Mouse (Mus musculus) neural tube, embryonic 14.5 days (tissue): Measurements from ENCODE around the gene Cidec. TPM values are rescaled to one million over a fixed set of nuclear protein-coding genes. Genes with fewer than 3 reads are reported as not detected.

ENCODE experiments used
- ATAC-seq: fragments of 200-750 bp; cut with Nextera tagmentation; 2 replicates; pipeline ENCODE4 v1.8.0; 2017; ENCODE audit warnings: low read depth, mild to moderate bottlenecking, moderate TSS enrichment, moderate library complexity
- H3K27ac ChIP-seq: fragments of 300-500 bp; sonication (generic); 2 replicates; pipeline ENCODE4 v1.5.1; 2014; ENCODE audit warnings: low read depth, mild to moderate bottlenecking, control low read depth, low read length, moderate library complexity, mixed read lengths
- H3K27me3 ChIP-seq: fragments of 300-500 bp; sonication (generic); 2 replicates; pipeline ENCODE4 v1.6.1; 2014; ENCODE audit warnings: low read length; ENCODE audit not compliant: control insufficient read depth, insufficient read depth
- H3K36me3 ChIP-seq: fragments of 300-500 bp; sonication (generic); 2 replicates; pipeline ENCODE4 v1.6.1; 2014; ENCODE audit warnings: low read length, mixed read lengths; ENCODE audit not compliant: control insufficient read depth, insufficient read depth
- H3K4me1 ChIP-seq: fragments of 300-500 bp; sonication (generic); 2 replicates; pipeline ENCODE4 v1.6.1; 2014; ENCODE audit warnings: low read length; ENCODE audit not compliant: control insufficient read depth, insufficient read depth
- H3K4me2 ChIP-seq: fragments of 300-500 bp; sonication (generic); 2 replicates; pipeline ENCODE4 v1.6.1; 2014; ENCODE audit warnings: mild to moderate bottlenecking, low read depth, low read length, control low read depth
- H3K4me3 ChIP-seq: fragments of 300-500 bp; sonication (generic); 2 replicates; pipeline ENCODE4 v1.5.1; 2014; ENCODE audit warnings: low read depth, low read length, control low read depth, mixed read lengths
- H3K9ac ChIP-seq: fragments of 300-500 bp; sonication (generic); replicated peaks from 2 replicates; pipeline ENCODE4 v1.6.1; 2014; ENCODE audit warnings: low read depth, mild to moderate bottlenecking, control low read depth, low read length, mixed read lengths
- H3K9me3 ChIP-seq: fragments of 300-500 bp; sonication (generic); 2 replicates; pipeline ENCODE4 v1.6.1; 2016; ENCODE audit warnings: low read length; ENCODE audit not compliant: control insufficient read depth
- WGBS: fragments of 180-500 bp; shearing (Covaris S2); extraction: QIAGEN DNeasy Blood & Tissue Kit; methylation state at CpG from one replicate; pipeline ENCODE4 v1.1.7; 2014; 5-methylcytosine and 5-hydroxymethylcytosine counted together
- polyA plus RNA-seq: library from polyadenylated mRNA; unstranded; fragments of >200 nt; fragmentation: Nextera tagmentation; extraction: Ambion mirVana; gene quantifications from 2 replicates; pipeline ENCODE4 v1.2.1, GENCODE M21; 2014

Cidec gene
- polyA plus RNA-seq, 1 experiment from 2014 or later, result not detected

- H3K27me3 ChIP-seq, result no peaks in the 10 kb centered on the region
- WGBS, result 82% methylated on average over 9 of the region's 9 CpGs
- H3K4me2 ChIP-seq, result no peak overlapping the region
- H3K27ac ChIP-seq, result no peak overlapping the region
- ATAC-seq, result no peak
- H3K9me3 ChIP-seq, result no peaks in the 10 kb centered on the region
- H3K4me3 ChIP-seq, result no peak overlapping the region
- 0 out of 2 replicates have a peak, but pooled peaks cover 3% of the 10 kb centered on the region for H3K36me3 ChIP-seq
- no peaks in the 10 kb centered on the region for H3K4me1 ChIP-seq
- no peak overlapping the region for H3K9ac ChIP-seq
Observed at GRCm38 (mm10) chr6:113406683-113407082, 28.9 kb downstream of the Cidec start.

- Histone ChIP-seq H3K27ac (no peak overlapping the region), H3K27me3 (no peaks in the 10 kb centered on the region), H3K4me2 (no peak overlapping the region), H3K4me3 (no peak overlapping the region), H3K9ac (no peak overlapping the region), H3K36me3 (0 out of 2 replicates have a peak, but pooled peaks cover 3% of the 10 kb centered on the region), H3K9me3 (no peaks in the 10 kb centered on the region), H3K4me1 (no peaks in the 10 kb centered on the region)
- ATAC-seq, result no peak
- 95% methylated on average over 6 of the region's 6 CpGs for WGBS
Observed at GRCm38 (mm10) chr6:113405483-113405882, 30.1 kb downstream of the Cidec start.

GRCm38 (mm10) chr6:113404649-113405448, 30.7 kb downstream of the Cidec start:
- no peaks in the 10 kb centered on the region for H3K27me3 ChIP-seq

GRCm38 (mm10) chr6:113402094-113402493, 33.5 kb downstream of the Cidec start:
- Histone ChIP-seq H3K9me3 (no peaks in the 10 kb centered on the region), H3K9ac (no peak overlapping the region)
- 95% methylated on average over 13 of the region's 13 CpGs for WGBS

More at GRCm38 (mm10) chr6:113404649-113405448, 30.7 kb downstream of the Cidec start:
- no peak overlapping the region for H3K27ac ChIP-seq
- H3K9ac ChIP-seq, result no peak overlapping the region
- H3K9me3 ChIP-seq, result no peaks in the 10 kb centered on the region
- WGBS, result 75% methylated on average over 12 of the region's 12 CpGs
- H3K4me1 ChIP-seq, result no peaks in the 10 kb centered on the region
- H3K4me2 ChIP-seq, result no peak overlapping the region
- no peak overlapping the region for H3K4me3 ChIP-seq
- ATAC-seq, result no peak
- H3K36me3 ChIP-seq, result 0 out of 2 replicates have a peak, but pooled peaks cover 3% of the 10 kb centered on the region

GRCm38 (mm10) chr6:113396270-113397030, 39.1 kb downstream of the Cidec start:
- ATAC-seq, result no peak
- no peak overlapping the region for H3K4me2 ChIP-seq
- H3K4me3 ChIP-seq, result no peak overlapping the region
- 87% methylated on average over 10 of the region's 10 CpGs for WGBS
- H3K36me3 ChIP-seq, result 0 out of 2 replicates have a peak, but pooled peaks cover 11% of the 10 kb centered on the region
- no peaks in the 10 kb centered on the region for H3K27me3 ChIP-seq
- H3K9ac ChIP-seq, result no peak overlapping the region
- peaks cover 5% of the 10 kb centered on the region; the same call in 1 of the 2 replicates for H3K4me1 ChIP-seq
- H3K27ac ChIP-seq, result no peak overlapping the region
- no peaks in the 10 kb centered on the region for H3K9me3 ChIP-seq

More at GRCm38 (mm10) chr6:113402094-113402493, 33.5 kb downstream of the Cidec start:
- H3K4me2 ChIP-seq, result no peak overlapping the region
- H3K4me3 ChIP-seq, result no peak overlapping the region
- no peaks in the 10 kb centered on the region for H3K4me1 ChIP-seq
- no peak overlapping the region for H3K27ac ChIP-seq
- H3K36me3 ChIP-seq, result 0 out of 2 replicates have a peak, but pooled peaks cover 4% of the 10 kb centered on the region
- ATAC-seq, result no peak
- no peaks in the 10 kb centered on the region for H3K27me3 ChIP-seq

- Histone ChIP-seq H3K27ac (no peak overlapping the region), H3K4me3 (no peak overlapping the region), H3K9ac (no peak overlapping the region), H3K4me1 (peaks cover 5% of the 10 kb centered on the region; the same call in 1 of the 2 replicates), H3K36me3 (peaks cover 14% of the 10 kb centered on the region; the same call in 1 of the 2 replicates), H3K27me3 (no peaks in the 10 kb centered on the region), H3K9me3 (no peaks in the 10 kb centered on the region), H3K4me2 (no peak overlapping the region)
- 96% methylated on average over 6 of the region's 6 CpGs for WGBS
- ATAC-seq, result no peak
Observed at GRCm38 (mm10) chr6:113395501-113395900, 40.1 kb downstream of the Cidec start.

- H3K4me1 ChIP-seq, result peaks cover 5% of the 10 kb centered on the region; the same call in 1 of the 2 replicates
- no peak overlapping the region for H3K9ac ChIP-seq
- no peaks in the 10 kb centered on the region for H3K9me3 ChIP-seq
- H3K36me3 ChIP-seq, result peaks cover 21% of the 10 kb centered on the region; the same call in 1 of the 2 replicates
- no peak for ATAC-seq
- H3K27ac ChIP-seq, result no peak overlapping the region
- H3K4me3 ChIP-seq, result no peak overlapping the region
- H3K4me2 ChIP-seq, result no peak overlapping the region
- WGBS, result 94% methylated on average over 11 of the region's 11 CpGs
- no peaks in the 10 kb centered on the region for H3K27me3 ChIP-seq
Observed at GRCm38 (mm10) chr6:113394811-113395210, 40.7 kb downstream of the Cidec start.

- 88% methylated on average over 6 of the region's 6 CpGs for WGBS
- no peak overlapping the region for H3K4me2 ChIP-seq
- no peaks in the 10 kb centered on the region for H3K9me3 ChIP-seq
- H3K36me3 ChIP-seq, result peaks cover 26% of the 10 kb centered on the region
- peaks cover 5% of the 10 kb centered on the region; the same call in 1 of the 2 replicates for H3K4me1 ChIP-seq
- no peaks in the 10 kb centered on the region for H3K27me3 ChIP-seq
- no peak overlapping the region for H3K9ac ChIP-seq
- no peak overlapping the region for H3K27ac ChIP-seq
- H3K4me3 ChIP-seq, result no peak overlapping the region
- ATAC-seq, result no peak
Observed at GRCm38 (mm10) chr6:113393951-113394350, 41.6 kb downstream of the Cidec start.
